Mouse (Mus musculus) neural tube, embryonic 15.5 days (tissue): ENCODE measurements around the gene Tmem176a. TPM values are rescaled to one million over a fixed set of nuclear protein-coding genes. Genes with fewer than 3 reads are reported as not detected.

Experiments used
- polyA plus RNA-seq: library from polyadenylated mRNA; unstranded; fragments of >200 nt; fragmentation: Nextera tagmentation; extraction: Ambion mirVana; gene quantifications from 2 replicates; pipeline ENCODE4 v1.2.1, GENCODE M21; 2015

The Tmem176a gene
- polyA plus RNA-seq, 1 experiment from 2014 or later = 26.4 TPM

Other genes starting within 250 kb of the Tmem176a start
- 41.0 and 43.7 TPM in 2 replicates for gene Repin1, start 247.0 kb upstream of the Tmem176a start, polyA plus RNA-seq
- gene Gm44965, start 247.0 kb upstream of the Tmem176a start, polyA plus RNA-seq = not detected in 2 replicates
- 12.8 and 13.0 TPM in 2 replicates for gene Zfp775, start 238.9 kb upstream of the Tmem176a start, polyA plus RNA-seq
- gene AI854703, start 214.2 kb upstream of the Tmem176a start, polyA plus RNA-seq = 30.5 and 31.4 TPM in 2 replicates
- gene Gimap8, start 193.7 kb upstream of the Tmem176a start, polyA plus RNA-seq = 0.73 and 1.4 TPM in 2 replicates
- 1.9 and 11.8 TPM in 2 replicates for gene Gimap9, start 164.8 kb upstream of the Tmem176a start, polyA plus RNA-seq
- 1.4 and 4.9 TPM in 2 replicates for gene Gimap4, start 156.4 kb upstream of the Tmem176a start, polyA plus RNA-seq
- gene Gimap6, start 132.7 kb upstream of the Tmem176a start, polyA plus RNA-seq = 8.1 and 16.7 TPM in 2 replicates
- gene Gm28053, start 122.3 kb upstream of the Tmem176a start, polyA plus RNA-seq = 1.9 TPM in 1 of 2 replicates, not detected in the other
- 0.50 TPM in 1 of 2 replicates, not detected in the other for gene Gimap7, start 122.3 kb upstream of the Tmem176a start, polyA plus RNA-seq
- 6.6 and 19.6 TPM in 2 replicates for gene Gimap1, start 101.9 kb upstream of the Tmem176a start, polyA plus RNA-seq
- gene Gimap5, start 94.7 kb upstream of the Tmem176a start, polyA plus RNA-seq = 1.7 and 4.5 TPM in 2 replicates
- not detected in 2 replicates for gene Gimap3, start 70.1 kb upstream of the Tmem176a start, polyA plus RNA-seq
- 133 and 182 TPM in 2 replicates for gene Tmem176b, start 577 bp downstream of the Tmem176a start, polyA plus RNA-seq
- 0.73 TPM in 1 of 2 replicates, not detected in the other for gene Aoc1, start 32.0 kb downstream of the Tmem176a start, polyA plus RNA-seq
- gene 1600015I10Rik, start 89.0 kb downstream of the Tmem176a start, polyA plus RNA-seq = not detected in 2 replicates
- not detected in 2 replicates for gene Doxl2, start 134.0 kb downstream of the Tmem176a start, polyA plus RNA-seq
- gene Svs1, start 145.9 kb downstream of the Tmem176a start, polyA plus RNA-seq = not detected in 2 replicates
- 0.19 and 0.22 TPM in 2 replicates for gene Gpnmb, start 195.6 kb downstream of the Tmem176a start, polyA plus RNA-seq
- 66.1 and 66.4 TPM in 2 replicates for gene Malsu1, start 232.9 kb downstream of the Tmem176a start, polyA plus RNA-seq